Mouse (Mus musculus) brain, embryonic 14.5 days (tissue): ENCODE measurements around the gene Myo7a.

Source experiments
- CTCF ChIP-seq: fragments of 200-500 bp; IDR thresholded peaks from 2 replicates; pipeline ENCODE4 v1.5.1; 2012; ENCODE audit warnings: inconsistent platforms, mild to moderate bottlenecking, moderate library complexity, borderline replicate concordance; ENCODE audit not compliant: insufficient read depth, insufficient read length; ENCODE audit errors: extremely low read depth
- POLR2A ChIP-seq: fragments of 200-500 bp; IDR thresholded peaks from 2 replicates; pipeline ENCODE4 v1.6.1; 2012; ENCODE audit warnings: mild to moderate bottlenecking, inconsistent platforms, borderline replicate concordance; ENCODE audit not compliant: poor library complexity, insufficient read depth, insufficient read length, severe bottlenecking; ENCODE audit errors: extremely low read depth

GRCm38 (mm10) chr7:98148721-98149407 lies 29.5 kb upstream of the Myo7a start:
- TF ChIP-seq CTCF (no peak), POLR2A (no peak)
